In the genomic region with DNA sequence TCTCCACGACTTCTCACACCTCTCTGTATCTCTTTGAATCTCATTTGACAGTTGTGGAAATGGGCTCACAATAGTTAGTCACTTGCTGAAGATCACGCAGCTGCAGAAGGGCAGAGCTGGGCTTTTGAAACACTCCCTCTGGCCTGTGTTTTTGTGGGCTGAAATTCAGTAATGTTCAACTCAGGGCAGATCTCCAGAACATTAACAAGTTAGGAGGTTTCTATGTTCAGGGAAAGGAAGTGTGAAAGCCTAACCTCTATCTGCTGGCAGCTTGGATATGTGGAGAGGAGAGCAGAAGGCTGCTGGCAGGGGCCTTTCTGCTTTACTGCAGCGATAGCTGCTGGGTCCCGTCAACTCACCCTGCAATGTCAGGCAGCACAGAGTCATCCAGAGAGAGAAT, we compare ENCODE assay signal across 18 mouse cellular contexts. TPM values are rescaled to one million over a fixed set of nuclear protein-coding genes. Genes with fewer than 3 reads are reported as not detected.
DNase-seq lines count a peak whose midpoint lies in the region; ATAC-seq and TF ChIP-seq lines count a peak whose summit lies in the region.
"Had no signal": no experiment of that assay in that cellular context is flagged by ENCODE, and none has a peak within 500 bp of the region (broad histone marks: within the 10 kb centered on the region; RNA-seq: fewer than 3 reads in every experiment).

No protein-coding gene starts in this region.

- H3K27ac ChIP-seq in kidney, adult 2 months (ENCODE audit: insufficient read depth, low read depth, low read length), result no peak overlapping the region
- H3K27ac ChIP-seq in thymus, adult 2 months (ENCODE audit: control insufficient read depth, insufficient read depth, low read length), result peak overlapping the region; percentile 85
- H3K27ac ChIP-seq in midbrain, embryonic 10.5 days (replicated peaks), result no peak overlapping the region
- H3K27ac ChIP-seq: neural tube, embryonic 15.5 days; stomach, embryonic 15.5 days had no signal

- no peaks in the 10 kb centered on the region for H3K36me3 ChIP-seq in kidney, adult 2 months (ENCODE audit: control insufficient read depth, insufficient read depth, low read length)
- H3K36me3 ChIP-seq in thymus, adult 2 months (ENCODE audit: control insufficient read depth, insufficient read depth, low read length), result no peaks in the 10 kb centered on the region
- no peaks in the 10 kb centered on the region for H3K36me3 ChIP-seq in midbrain, embryonic 10.5 days
- H3K36me3 ChIP-seq: liver, embryonic 13.5 days; neural tube, embryonic 15.5 days; stomach, embryonic 15.5 days had no signal

- H3K4me1 ChIP-seq in kidney, adult 2 months (ENCODE audit: control insufficient read depth, insufficient read depth, low read length), result peaks cover 5% of the 10 kb centered on the region
- peaks cover 41% of the 10 kb centered on the region for H3K4me1 ChIP-seq in thymus, adult 2 months (replicated peaks; ENCODE audit: control insufficient read depth, insufficient read depth, low read length)
- no peaks in the 10 kb centered on the region for H3K4me1 ChIP-seq in midbrain, embryonic 10.5 days
- H3K4me1 ChIP-seq: neural tube, embryonic 15.5 days had no signal

- TF ChIP-seq POLR2A in kidney, adult 2 months (IDR thresholded peaks at IDR 0.05; ENCODE audit: low read depth, low read length), result no peak
- no peak for TF ChIP-seq POLR2A in thymus, adult 2 months (IDR thresholded peaks at IDR 0.05; ENCODE audit: control insufficient read depth, extremely low read depth, insufficient read depth, low read length, poor library complexity)

- no peak for DNase-seq in frontal cortex, postnatal 25 days (ENCODE audit: low spot score in 2 of 2)
- DNase-seq in kidney, adult 2 months, result peak; percentile 63
- no peak for DNase-seq in kidney, adult 8-10 months
- peak; percentile 22 for DNase-seq in thymus, adult 2 months
- DNase-seq in thymus, adult 18-20 months, result no peak
- DNase-seq in thymus, postnatal 4 days, result peak; percentile 44
- no peak for DNase-seq in midbrain, embryonic 10.5 days (ENCODE audit: low spot score)
- DNase-seq: adrenal gland, postnatal 25 days; embryo, embryonic 11 days; gastrocnemius, postnatal 14 days; kidney, postnatal 14 days; liver, embryonic 13.5 days; retina, postnatal 1 day had no signal

- no peaks in the 10 kb centered on the region for H3K27me3 ChIP-seq in kidney, adult 2 months (replicated peaks; ENCODE audit: control insufficient read depth, insufficient read depth, low read length)
- no peaks in the 10 kb centered on the region for H3K27me3 ChIP-seq in thymus, adult 2 months (ENCODE audit: control insufficient read depth, insufficient read depth, low read length)
- no peaks in the 10 kb centered on the region for H3K27me3 ChIP-seq in midbrain, embryonic 10.5 days (ENCODE audit: low read depth, poor library complexity, severe bottlenecking)
- H3K27me3 ChIP-seq: liver, embryonic 13.5 days; neural tube, embryonic 15.5 days; stomach, embryonic 15.5 days had no signal

- 48% methylated on average over 4 of the region's 4 CpGs for WGBS in kidney, adult 2 months
- WGBS in thymus, adult 2 months, result 45% methylated on average over 4 of the region's 4 CpGs
- WGBS in midbrain, embryonic 10.5 days, result 79% methylated on average over 4 of the region's 4 CpGs

- no peak overlapping the region for H3K4me3 ChIP-seq in kidney, adult 2 months (ENCODE audit: insufficient read depth, low read depth, low read length)
- H3K4me3 ChIP-seq in thymus, adult 2 months (ENCODE audit: control insufficient read depth, insufficient read depth, low read length), result no peak overlapping the region
- H3K4me3 ChIP-seq in midbrain, embryonic 10.5 days, result no peak overlapping the region
- H3K4me3 ChIP-seq: liver, embryonic 13.5 days; neural tube, embryonic 15.5 days; stomach, embryonic 15.5 days had no signal

- no peak for TF ChIP-seq CTCF in kidney, adult 2 months (conservative IDR thresholded peaks at IDR 0.05; ENCODE audit: insufficient read depth, insufficient read length, low read depth, low read length)
- TF ChIP-seq CTCF in thymus, adult 2 months (IDR thresholded peaks at IDR 0.05; ENCODE audit: borderline replicate concordance, control insufficient read depth, extremely low read depth, insufficient read depth, low read length, poor library complexity), result no peak

- H3K9me3 ChIP-seq in midbrain, embryonic 10.5 days (replicated peaks), result no peaks in the 10 kb centered on the region
- H3K9me3 ChIP-seq: liver, embryonic 13.5 days; neural tube, embryonic 15.5 days; stomach, embryonic 15.5 days had no signal

- ATAC-seq in frontal cortex, adult (ENCODE audit: low TSS enrichment), result peak; percentile 64
- ATAC-seq: forebrain, embryonic 14.5 days; lung, postnatal 0 days had no signal

RNA-seq across cellular contexts. Expression of a gene that starts 19.5 kb away (rescaled TPM):
- 0.28 TPM in 1 of 2 replicates, not detected in the other for polyA plus RNA-seq in kidney, adult 2 months (2012; rRNA removed)
- polyA plus RNA-seq in thymus, adult 2 months (2012; rRNA removed), result 0.82 and 1.1 TPM in 2 replicates
- polyA plus RNA-seq in midbrain, embryonic 10.5 days (2016; fragmentation: Nextera tagmentation; extraction: Ambion mirVana), result not detected in 2 replicates
- polyA plus RNA-seq: forebrain, embryonic 14.5 days; neural tube, embryonic 15.5 days had no signal

RNA-seq across cellular contexts. Expression of a gene that starts 19.6 kb away (rescaled TPM):
- polyA plus RNA-seq in kidney, adult 2 months (2012; rRNA removed), result 0.19 and 0.20 TPM in 2 replicates
- polyA plus RNA-seq in thymus, adult 2 months (2012; rRNA removed), result 0.68 and 0.90 TPM in 2 replicates
- polyA plus RNA-seq in midbrain, embryonic 10.5 days (2016; fragmentation: Nextera tagmentation; extraction: Ambion mirVana), result 0.11 TPM in 1 of 2 replicates, not detected in the other

RNA-seq across cellular contexts. Expression of a gene that starts 42.2 kb away (rescaled TPM):
- polyA plus RNA-seq in kidney, adult 2 months (2012; rRNA removed), result 0.57 and 1.4 TPM in 2 replicates
- 2.6 and 3.7 TPM in 2 replicates for polyA plus RNA-seq in thymus, adult 2 months (2012; rRNA removed)
- 0.66 and 0.90 TPM in 2 replicates for polyA plus RNA-seq in midbrain, embryonic 10.5 days (2016; fragmentation: Nextera tagmentation; extraction: Ambion mirVana)

Comparison
In these comparisons a context has a peak if more than half of its experiments do, and no peak if none do; other contexts are left out.
1. DNase-seq: peak in kidney, adult 2 months (single experiment), thymus, adult 2 months (single experiment) and thymus, postnatal 4 days (single experiment); none in frontal cortex, postnatal 25 days (0 of 2), kidney, adult 8-10 months (0 of 2), thymus, adult 18-20 months (0 of 2) and midbrain, embryonic 10.5 days (single experiment).